Mouse (Mus musculus): ENCODE results near the gene Rap1gap.
A peak's percentile ranks its signal among the peaks of the same experiment; 100 is the strongest.

Gene Rap1gap

GRCm38 (mm10) chr4:137744433-137744918, 80.0 kb downstream of the Rap1gap start:
- DNase-seq (ENCODE audit: low spot score in 2 of 2), result peak in 1 of 2 experiments; percentile 23

DNA sequence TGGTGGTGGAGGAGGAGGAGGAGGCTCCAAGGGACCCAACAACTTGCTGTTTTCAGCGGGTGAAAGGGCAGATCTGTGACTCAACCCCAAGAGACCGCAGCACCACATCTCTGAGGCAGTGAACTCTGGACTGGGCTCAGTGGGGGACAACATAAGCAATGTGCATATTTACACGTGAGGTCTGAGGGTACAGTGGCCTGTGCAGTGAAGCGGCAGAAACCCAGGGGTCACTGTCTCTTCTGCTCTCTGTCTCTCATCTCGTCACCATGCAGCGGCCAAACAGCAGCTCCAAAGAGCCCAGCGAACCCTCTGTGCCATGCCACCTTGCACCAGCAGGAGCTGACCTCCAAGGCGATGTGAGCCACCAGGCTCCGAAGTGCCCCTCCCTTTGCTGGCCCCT, 82.6 kb downstream of the Rap1gap start:
- no peak for DNase-seq (ENCODE audit: low spot score in 2 of 2)

DNA sequence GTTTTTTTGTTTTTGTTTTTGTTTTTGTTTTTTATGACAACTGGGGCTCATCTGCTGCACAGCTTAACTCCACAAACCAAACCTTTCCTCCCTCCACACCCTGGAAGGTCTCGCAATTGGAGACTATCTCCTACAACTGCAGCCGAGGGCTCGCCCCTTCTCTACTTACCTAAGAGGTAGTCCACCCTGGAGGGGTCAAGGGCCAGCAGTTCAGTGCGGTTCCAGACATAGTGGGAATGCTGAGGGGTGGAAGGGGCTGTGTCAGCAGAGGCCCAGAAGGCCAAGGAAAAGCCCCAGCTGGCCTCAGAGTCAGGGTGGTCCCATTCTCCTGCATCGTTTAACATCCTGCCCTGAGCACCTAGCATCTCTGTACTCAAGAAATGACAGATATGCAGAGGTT, 83.1 kb downstream of the Rap1gap start:
- no peak for DNase-seq (ENCODE audit: low spot score in 2 of 2)

- DNase-seq (ENCODE audit: low spot score in 2 of 2), result no peak
These were observed 84.2 kb downstream of the Rap1gap start for GRCm38 (mm10) chr4:137748726-137749125.

DNA sequence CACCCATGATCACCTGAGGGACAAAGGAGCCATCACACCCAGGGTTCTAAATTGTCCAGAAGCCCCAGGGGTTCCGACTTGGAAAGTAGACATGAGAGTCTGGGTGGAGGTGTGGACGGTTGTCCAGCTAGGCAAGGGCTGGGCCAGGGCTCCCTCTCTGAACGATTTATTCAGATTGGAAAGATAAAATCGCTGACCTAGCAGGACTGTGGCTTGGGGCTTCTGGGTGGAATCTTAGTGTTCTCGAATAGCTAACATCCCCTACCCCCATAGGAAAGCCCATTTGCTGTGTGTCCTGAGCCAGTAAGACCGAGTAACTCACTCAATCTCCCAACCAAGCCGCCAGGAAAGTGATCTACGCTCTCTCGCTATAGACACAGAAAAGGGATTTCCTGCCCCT, 85.2 kb downstream of the Rap1gap start:
- DNase-seq (ENCODE audit: low spot score in 2 of 2), result no peak

GRCm38 (mm10) chr4:137750121-137750520, 85.6 kb downstream of the Rap1gap start:
- no peak for DNase-seq (ENCODE audit: low spot score in 2 of 2)

GRCm38 (mm10) chr4:137751310-137751709, 86.8 kb downstream of the Rap1gap start:
- no peak for DNase-seq (ENCODE audit: low spot score in 2 of 2)

- DNase-seq (ENCODE audit: low spot score in 2 of 2), result no peak
These were observed 87.2 kb downstream of the Rap1gap start for GRCm38 (mm10) chr4:137751717-137752116.

- no peak for DNase-seq (ENCODE audit: low spot score in 2 of 2)
These were observed 87.9 kb downstream of the Rap1gap start for GRCm38 (mm10) chr4:137752471-137752870.

DNA sequence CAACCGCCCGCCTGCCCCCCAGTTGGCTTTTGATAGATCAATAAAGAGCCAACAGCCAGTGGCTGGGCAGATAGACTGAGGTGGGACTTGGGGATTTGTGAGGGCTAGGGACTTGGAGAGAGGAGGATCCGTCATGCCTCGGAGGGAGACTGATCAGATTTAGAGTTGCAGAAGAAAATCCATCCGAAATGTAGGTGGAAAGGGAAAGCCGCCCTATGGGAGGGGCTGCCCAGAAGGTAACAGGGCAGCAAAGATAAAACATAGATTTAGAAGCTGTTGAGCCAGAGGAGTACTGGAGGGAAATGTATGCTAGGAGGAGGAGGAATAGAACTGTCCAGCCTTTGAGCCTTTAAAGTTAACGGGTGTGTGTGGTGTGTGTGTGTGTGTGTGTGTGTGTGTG, 88.7 kb downstream of the Rap1gap start:
- no peak for DNase-seq (ENCODE audit: low spot score in 2 of 2)

- no peak for DNase-seq (ENCODE audit: low spot score in 2 of 2)
These were observed 89.9 kb downstream of the Rap1gap start for GRCm38 (mm10) chr4:137754446-137754845.

GRCm38 (mm10) chr4:137762886-137763285, 98.4 kb downstream of the Rap1gap start:
- DNase-seq (ENCODE audit: low spot score in 2 of 2), result no peak

- no peak for DNase-seq (ENCODE audit: low spot score in 2 of 2)
These were observed 99.5 kb downstream of the Rap1gap start for GRCm38 (mm10) chr4:137763920-137764495.

- DNase-seq (ENCODE audit: low spot score in 2 of 2), result no peak
These were observed 100.1 kb downstream of the Rap1gap start for GRCm38 (mm10) chr4:137764621-137765020.

DNA sequence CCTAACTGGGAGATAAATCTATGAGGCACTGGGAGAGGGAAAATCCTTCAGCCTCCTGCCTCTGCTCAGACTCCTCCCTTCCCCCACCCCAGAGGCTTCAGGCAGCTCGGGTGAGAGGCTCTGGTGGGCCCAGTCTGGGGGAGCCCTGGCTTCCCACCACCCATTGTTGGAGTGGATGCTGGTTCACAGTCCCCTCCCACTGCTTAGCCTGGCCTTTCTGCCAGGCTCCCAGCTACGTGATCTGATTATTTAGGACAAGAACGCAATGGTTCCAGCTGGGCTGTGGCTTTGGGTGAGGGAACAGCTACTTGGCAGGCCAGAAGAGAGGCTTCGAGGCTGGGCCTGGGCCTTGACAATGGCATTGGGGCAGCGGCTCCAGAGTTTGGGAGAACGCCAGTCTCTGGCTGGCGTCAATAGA, 101.0 kb downstream of the Rap1gap start:
- peak; percentile 23 to 51 for DNase-seq (ENCODE audit: low spot score in 2 of 2)

DNA sequence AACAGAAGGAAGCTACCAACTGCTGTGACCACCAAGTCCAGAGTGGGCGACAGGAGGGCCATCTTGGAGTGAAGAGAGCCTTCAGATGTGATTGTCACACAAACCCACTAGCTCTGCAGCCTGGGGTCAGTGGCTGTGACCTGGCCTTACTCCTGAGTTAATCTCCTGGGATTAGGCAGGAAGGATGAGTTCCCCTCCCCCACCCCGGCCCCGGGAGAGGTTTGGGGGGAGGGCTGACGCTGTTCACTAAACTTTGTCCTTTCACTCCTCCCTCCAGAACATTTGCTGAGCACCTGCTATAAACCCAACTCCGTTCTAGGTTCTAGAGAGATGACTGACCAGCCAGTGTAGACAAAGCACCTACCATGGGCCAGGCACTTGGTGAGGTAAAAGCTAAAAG, 101.8 kb downstream of the Rap1gap start:
- no peak for DNase-seq (ENCODE audit: low spot score in 2 of 2)

GRCm38 (mm10) chr4:137768381-137768780, 103.9 kb downstream of the Rap1gap start:
- DNase-seq (ENCODE audit: low spot score in 2 of 2), result no peak

GRCm38 (mm10) chr4:137768831-137769230, 104.3 kb downstream of the Rap1gap start:
- no peak for DNase-seq (ENCODE audit: low spot score in 2 of 2)

DNA sequence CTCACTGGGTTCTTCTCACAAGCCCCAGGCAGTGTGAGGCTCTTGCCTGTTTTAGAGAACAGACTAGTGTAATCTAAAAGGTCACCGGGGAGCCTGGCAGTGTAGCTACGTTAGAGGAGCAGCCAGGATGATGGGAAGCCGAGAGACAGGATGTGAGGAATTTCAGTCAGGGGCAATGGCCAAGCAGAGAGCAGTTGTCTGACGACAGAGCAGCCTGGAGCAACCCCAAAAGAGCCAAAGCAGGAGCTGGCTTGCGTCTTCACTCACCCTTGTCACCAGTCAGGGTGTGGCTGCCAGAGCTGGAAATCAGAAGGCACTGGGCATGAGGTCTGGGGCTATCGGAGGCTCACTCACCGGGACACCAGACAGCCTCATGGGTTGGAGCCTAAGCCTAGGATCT, 105.1 kb downstream of the Rap1gap start:
- no peak for DNase-seq (ENCODE audit: low spot score in 2 of 2)

- DNase-seq (ENCODE audit: low spot score in 2 of 2), result no peak
These were observed 106.5 kb downstream of the Rap1gap start for GRCm38 (mm10) chr4:137770901-137771612.

- no peak for DNase-seq (ENCODE audit: low spot score in 2 of 2)
These were observed 107.2 kb downstream of the Rap1gap start for GRCm38 (mm10) chr4:137771749-137772148.

GRCm38 (mm10) chr4:137772438-137773056, 108.0 kb downstream of the Rap1gap start:
- DNase-seq (ENCODE audit: low spot score in 2 of 2), result no peak

GRCm38 (mm10) chr4:137773369-137773899, 108.9 kb downstream of the Rap1gap start:
- no peak for DNase-seq (ENCODE audit: low spot score in 2 of 2)
